Mouse (Mus musculus) embryonic facial prominence, embryonic 11.5 days (tissue): ENCODE results near the gene Elmsan1. TPM values are rescaled to one million over a fixed set of nuclear protein-coding genes. Genes with fewer than 3 reads are reported as not detected.

Experiments
- ATAC-seq: fragments of 200-750 bp; cut with Nextera tagmentation; replicated peaks from 2 replicates; pipeline ENCODE4 v1.8.0; 2017; ENCODE audit warnings: low read depth; ENCODE audit not compliant: insufficient number of reproducible peaks, low FRiP score, low TSS enrichment
- DNase-seq: peaks from one replicate; pipeline ENCODE4 v3.0.0-alpha.2; 2015; ENCODE audit warnings: low spot score
- H3K27ac ChIP-seq: fragments of 300-500 bp; sonication (generic); replicated peaks from 2 replicates; pipeline ENCODE4 v1.5.1; 2014; ENCODE audit warnings: mild to moderate bottlenecking, low read depth, low read length, control low read depth
- H3K27me3 ChIP-seq: fragments of 300-500 bp; sonication (generic); 2 replicates; pipeline ENCODE4 v1.6.1; 2014; ENCODE audit warnings: mild to moderate bottlenecking, low read length, moderate library complexity, mixed read lengths; ENCODE audit not compliant: control insufficient read depth, insufficient read depth
- H3K36me3 ChIP-seq: fragments of 300-500 bp; sonication (generic); replicated peaks from 2 replicates; pipeline ENCODE4 v1.6.1; 2014; ENCODE audit warnings: low read depth, mild to moderate bottlenecking, low read length, moderate library complexity, mixed read lengths; ENCODE audit not compliant: control insufficient read depth, insufficient read depth
- H3K4me1 ChIP-seq: fragments of 300-500 bp; sonication (generic); 2 replicates; pipeline ENCODE4 v1.6.1; 2014; ENCODE audit warnings: low read length, mixed read lengths; ENCODE audit not compliant: control insufficient read depth, insufficient read depth
- H3K4me2 ChIP-seq: fragments of 300-500 bp; sonication (generic); 2 replicates; pipeline ENCODE4 v1.6.1; 2014; ENCODE audit warnings: low read depth, mild to moderate bottlenecking, control low read depth, low read length, moderate library complexity
- H3K4me3 ChIP-seq: fragments of 300-500 bp; sonication (generic); 2 replicates; pipeline ENCODE4 v1.5.1; 2014; ENCODE audit warnings: low read depth, low read length, control low read depth
- H3K9ac ChIP-seq: fragments of 300-500 bp; sonication (generic); replicated peaks from 2 replicates; pipeline ENCODE4 v1.6.1; 2014; ENCODE audit warnings: mild to moderate bottlenecking, control low read depth, low read length
- H3K9me3 ChIP-seq: fragments of 300-500 bp; sonication (generic); replicated peaks from 2 replicates; pipeline ENCODE4 v1.6.1; 2016; ENCODE audit warnings: mild to moderate bottlenecking, low read length, inconsistent platforms, mixed read lengths; ENCODE audit not compliant: control insufficient read depth
- WGBS: fragments of 180-500 bp; shearing (Covaris S2); extraction: QIAGEN DNeasy Blood & Tissue Kit; methylation state at CpG from one replicate; pipeline ENCODE4 v1.1.7; 2014; 5-methylcytosine and 5-hydroxymethylcytosine counted together
- polyA plus RNA-seq: library from polyadenylated mRNA; unstranded; fragments of >200 nt; fragmentation: Nextera tagmentation; extraction: Ambion mirVana; gene quantifications from 2 replicates; pipeline ENCODE4 v1.2.1, GENCODE M21; 2014

Elmsan1 gene
- polyA plus RNA-seq, 1 experiment from 2014 or later, result 3.6 TPM

DNA sequence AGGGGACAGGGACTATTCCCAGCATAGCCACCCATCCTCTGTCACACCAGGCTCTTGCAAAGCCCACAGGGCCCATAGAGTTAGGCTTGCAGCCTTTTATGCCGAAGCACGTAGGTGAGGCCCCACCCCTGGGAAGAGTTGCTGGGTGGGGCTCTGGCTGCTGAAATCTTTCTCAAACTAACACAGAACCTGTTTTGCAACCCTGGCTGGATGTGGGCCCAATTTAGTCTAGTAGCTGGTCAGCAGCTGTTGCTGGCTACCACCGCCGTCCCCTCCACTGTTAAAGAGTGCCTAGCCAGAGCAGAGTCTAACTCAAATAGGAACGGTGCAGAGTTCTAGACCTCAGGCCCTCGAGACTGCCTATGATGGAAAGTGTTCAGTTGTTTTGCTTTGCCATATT, 43.8 kb downstream of the Elmsan1 start:
- no peak for ATAC-seq
- Histone ChIP-seq H3K9ac (no peak overlapping the region), H3K4me2 (no peak overlapping the region; the same call in 1 of the 2 replicates), H3K4me1 (peaks cover 13% of the 10 kb centered on the region), H3K27me3 (no peaks in the 10 kb centered on the region), H3K9me3 (no peaks in the 10 kb centered on the region), H3K36me3 (peaks cover 12% of the 10 kb centered on the region), H3K4me3 (no peak overlapping the region), H3K27ac (no peak overlapping the region; the same call in 1 of the 2 replicates)
- 76% methylated on average over 6 of the region's 6 CpGs for WGBS
- peak; percentile 42 for DNase-seq

DNA sequence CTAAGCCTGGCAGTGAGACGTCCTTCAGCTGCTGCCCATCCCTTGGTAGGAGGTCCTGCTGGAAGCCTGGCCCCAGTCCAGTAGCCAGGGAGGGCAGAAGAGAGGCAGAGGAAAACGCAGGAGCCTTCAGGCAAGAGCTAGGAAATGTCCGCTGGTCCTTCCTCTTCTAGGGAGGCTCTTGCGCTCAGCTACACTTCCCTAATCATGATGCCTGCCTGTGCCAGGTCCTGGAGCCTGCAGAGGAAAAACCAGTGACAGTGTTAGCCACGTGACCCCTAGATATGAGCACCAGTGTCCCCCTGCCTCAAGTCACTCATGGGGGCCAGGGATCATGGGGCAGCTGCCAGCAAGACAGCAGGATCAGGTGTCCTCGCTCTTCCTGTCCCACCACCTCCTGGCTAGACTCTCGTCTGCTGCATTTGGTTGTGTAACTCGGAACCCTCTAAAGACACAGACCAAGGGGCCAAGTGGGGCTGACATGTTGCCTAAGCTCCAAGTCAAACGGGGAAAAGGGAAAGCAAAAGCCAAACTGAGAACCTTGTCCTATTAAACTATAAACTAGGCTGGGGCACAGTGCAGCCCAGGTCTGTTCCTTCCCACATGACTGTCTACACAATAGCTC, 44.4 kb downstream of the Elmsan1 start:
- 69% methylated on average over 9 of the region's 9 CpGs for WGBS
- H3K9ac ChIP-seq, result no peak overlapping the region
- H3K27me3 ChIP-seq, result no peaks in the 10 kb centered on the region
- H3K9me3 ChIP-seq, result no peaks in the 10 kb centered on the region
- H3K27ac ChIP-seq, result no peak overlapping the region
- H3K36me3 ChIP-seq, result peaks cover 12% of the 10 kb centered on the region
- DNase-seq (no peak), ATAC-seq (no peak)
- H3K4me1 ChIP-seq, result peaks cover 13% of the 10 kb centered on the region
- no peak overlapping the region; the same call in 1 of the 2 replicates for H3K4me2 ChIP-seq
- no peak overlapping the region for H3K4me3 ChIP-seq

DNA sequence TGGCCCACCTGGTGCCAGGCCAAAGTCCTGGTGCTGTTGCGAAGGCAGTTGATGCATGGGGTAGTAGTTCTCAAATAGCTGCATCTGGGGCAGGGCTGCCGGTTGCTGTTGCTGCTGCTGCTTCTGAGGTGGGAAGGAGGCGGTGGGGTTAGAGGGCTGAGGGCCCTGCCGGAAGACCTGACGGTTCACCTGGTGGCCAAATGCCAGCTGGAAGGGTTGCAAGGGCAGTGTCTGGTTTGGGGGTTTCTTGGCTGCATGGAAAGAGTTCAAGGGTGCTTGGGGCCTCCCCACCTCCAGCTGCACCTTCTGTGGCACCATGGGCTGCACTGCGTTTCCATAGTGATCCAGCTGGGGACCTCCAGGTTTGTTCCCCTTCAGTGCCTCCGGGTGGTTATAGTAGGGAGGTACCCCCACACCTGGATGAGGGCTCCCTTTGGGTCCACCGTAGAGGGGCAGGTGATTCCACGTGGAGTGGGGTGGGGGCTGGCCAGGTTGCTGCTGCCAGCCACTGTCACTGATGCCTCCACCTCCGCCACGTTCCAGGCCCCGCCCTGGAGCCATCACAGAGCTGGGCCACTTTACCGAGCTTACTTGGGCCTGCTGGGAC, 45.3 kb downstream of the Elmsan1 start:
- Histone ChIP-seq H3K36me3 (peaks cover 12% of the 10 kb centered on the region), H3K9ac (no peak overlapping the region), H3K27me3 (no peaks in the 10 kb centered on the region), H3K4me2 (no peak overlapping the region), H3K9me3 (no peaks in the 10 kb centered on the region), H3K27ac (no peak overlapping the region), H3K4me1 (peaks cover 13% of the 10 kb centered on the region), H3K4me3 (no peak overlapping the region)
- WGBS, result 94% methylated on average over 13 of the region's 13 CpGs
- DNase-seq, result no peak
- no peak for ATAC-seq

DNA sequence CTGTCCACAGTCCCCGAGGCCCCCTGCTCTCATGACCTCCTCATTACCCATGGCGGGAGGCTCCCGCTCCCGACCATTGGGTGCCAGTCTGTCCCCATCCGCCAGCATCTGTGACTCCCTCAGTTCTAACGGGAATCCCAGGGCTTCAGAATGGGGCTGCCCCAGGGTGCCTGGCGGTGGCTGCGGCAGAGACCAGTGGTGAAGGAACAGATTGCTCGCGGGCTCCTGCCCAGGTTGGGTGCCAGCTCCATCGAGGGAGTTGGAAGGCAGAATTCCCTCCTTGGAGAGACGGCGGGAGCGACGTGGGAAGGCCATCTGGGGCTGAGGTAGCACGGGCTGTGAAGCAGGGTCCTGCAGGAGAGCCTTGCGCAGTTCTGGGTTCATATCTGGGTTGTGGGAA, 45.8 kb downstream of the Elmsan1 start:
- H3K27ac ChIP-seq, result no peak overlapping the region
- no peaks in the 10 kb centered on the region for H3K27me3 ChIP-seq
- H3K9ac ChIP-seq, result no peak overlapping the region
- ATAC-seq (no peak), DNase-seq (no peak)
- peaks cover 12% of the 10 kb centered on the region for H3K36me3 ChIP-seq
- peaks cover 13% of the 10 kb centered on the region for H3K4me1 ChIP-seq
- no peaks in the 10 kb centered on the region for H3K9me3 ChIP-seq
- no peak overlapping the region for H3K4me3 ChIP-seq
- no peak overlapping the region for H3K4me2 ChIP-seq
- 90% methylated on average over 17 of the region's 17 CpGs for WGBS

DNA sequence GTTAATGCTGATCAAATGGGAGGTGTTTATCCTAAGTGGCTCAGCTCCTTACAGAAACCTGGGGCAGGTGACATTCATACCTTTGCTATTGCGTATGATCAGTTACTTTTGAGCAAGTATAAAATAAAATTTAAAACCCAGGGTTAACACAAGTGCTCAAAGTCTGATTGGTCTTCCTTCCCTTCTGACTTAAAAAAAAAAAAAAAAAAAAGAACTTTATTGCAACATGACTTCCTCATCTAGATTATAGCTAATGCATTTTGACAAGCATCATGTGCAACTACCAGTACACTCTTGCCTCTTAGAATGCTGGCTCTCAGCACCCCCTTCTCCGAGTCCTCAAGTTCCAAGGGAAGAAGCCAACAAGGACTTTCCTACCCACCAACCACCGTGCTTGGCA, 46.5 kb downstream of the Elmsan1 start:
- no peaks in the 10 kb centered on the region for H3K27me3 ChIP-seq
- H3K9me3 ChIP-seq, result no peaks in the 10 kb centered on the region
- no peak overlapping the region for H3K4me3 ChIP-seq
- H3K4me2 ChIP-seq, result no peak overlapping the region
- peaks cover 12% of the 10 kb centered on the region for H3K36me3 ChIP-seq
- no peak for DNase-seq
- H3K27ac ChIP-seq, result no peak overlapping the region
- WGBS, result 96% methylated on average over 3 of the region's 3 CpGs
- peaks cover 10% of the 10 kb centered on the region; the same call in 1 of the 2 replicates for H3K4me1 ChIP-seq
- ATAC-seq, result no peak
- no peak overlapping the region for H3K9ac ChIP-seq

DNA sequence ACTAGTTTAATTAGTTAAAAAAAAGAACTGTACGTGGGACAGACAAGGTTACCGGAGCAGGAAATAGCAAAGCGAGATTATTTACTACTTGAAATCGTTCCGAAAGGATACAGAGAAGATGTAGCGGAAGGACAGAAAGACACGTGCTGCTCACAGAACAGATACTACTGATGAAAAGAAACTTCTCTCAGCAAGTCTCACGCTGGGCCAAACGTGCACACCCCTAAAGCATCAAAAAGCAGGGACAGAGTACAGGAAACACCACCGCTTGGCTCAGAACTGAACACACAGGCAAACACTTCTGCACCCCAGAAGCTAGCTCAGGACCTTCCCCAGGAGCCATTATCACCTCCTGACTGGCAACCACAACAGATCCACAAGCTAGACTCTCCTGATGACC, 48.1 kb downstream of the Elmsan1 start:
- H3K4me2 ChIP-seq, result no peak overlapping the region
- peaks cover 12% of the 10 kb centered on the region for H3K36me3 ChIP-seq
- no peak for ATAC-seq

DNA sequence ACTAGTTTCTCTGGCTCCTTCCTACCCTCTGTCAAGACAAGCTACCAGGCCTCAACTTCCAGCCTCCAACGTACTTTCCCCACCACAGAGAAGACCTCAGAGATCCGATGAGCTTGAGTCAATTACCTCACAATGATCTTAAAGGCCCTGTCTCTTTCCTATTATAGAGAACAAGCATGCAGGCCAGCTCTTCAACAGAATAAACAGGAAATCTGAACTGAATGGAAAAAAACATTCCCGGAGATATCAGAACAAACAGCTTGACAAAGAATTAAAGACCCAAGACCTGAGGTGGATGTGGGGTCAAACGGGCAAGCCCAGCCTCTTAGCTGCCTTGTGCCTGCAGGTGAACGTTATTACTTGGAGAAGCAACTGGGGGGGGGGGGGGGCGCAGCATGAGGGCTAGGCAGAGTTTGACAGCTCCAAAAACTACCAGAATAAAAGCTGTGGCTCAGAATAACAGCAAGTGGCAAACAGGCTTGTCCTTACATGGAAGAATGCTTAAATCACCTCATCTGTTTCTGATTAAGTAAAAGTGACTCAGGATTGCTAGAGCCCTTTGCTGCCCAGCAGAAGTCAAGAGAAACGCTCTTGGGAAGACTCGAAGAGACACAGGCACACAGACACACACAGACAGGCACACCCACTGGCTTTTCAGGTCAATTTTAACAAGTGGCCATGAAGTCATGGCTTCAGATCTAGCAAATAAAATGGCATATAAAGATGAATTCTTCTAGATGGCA, 52.9 kb downstream of the Elmsan1 start:
- ATAC-seq (no peak), DNase-seq (peak; percentile 78)
- Histone ChIP-seq H3K27ac (no peak overlapping the region), H3K4me3 (no peak overlapping the region), H3K4me2 (no peak overlapping the region), H3K9me3 (no peaks in the 10 kb centered on the region), H3K9ac (no peak overlapping the region), H3K36me3 (no peaks in the 10 kb centered on the region), H3K4me1 (no peaks in the 10 kb centered on the region), H3K27me3 (no peaks in the 10 kb centered on the region)
- 37% methylated on average over 8 of the region's 8 CpGs for WGBS

More for the DNA sequence above, 48.1 kb downstream of the Elmsan1 start:
- no peak overlapping the region for H3K9ac ChIP-seq
- H3K9me3 ChIP-seq, result no peaks in the 10 kb centered on the region
- no peak overlapping the region for H3K4me3 ChIP-seq
- no peak overlapping the region for H3K27ac ChIP-seq
- H3K27me3 ChIP-seq, result no peaks in the 10 kb centered on the region
- 94% methylated on average over 10 of the region's 10 CpGs for WGBS
- DNase-seq, result no peak
- no peaks in the 10 kb centered on the region for H3K4me1 ChIP-seq

DNA sequence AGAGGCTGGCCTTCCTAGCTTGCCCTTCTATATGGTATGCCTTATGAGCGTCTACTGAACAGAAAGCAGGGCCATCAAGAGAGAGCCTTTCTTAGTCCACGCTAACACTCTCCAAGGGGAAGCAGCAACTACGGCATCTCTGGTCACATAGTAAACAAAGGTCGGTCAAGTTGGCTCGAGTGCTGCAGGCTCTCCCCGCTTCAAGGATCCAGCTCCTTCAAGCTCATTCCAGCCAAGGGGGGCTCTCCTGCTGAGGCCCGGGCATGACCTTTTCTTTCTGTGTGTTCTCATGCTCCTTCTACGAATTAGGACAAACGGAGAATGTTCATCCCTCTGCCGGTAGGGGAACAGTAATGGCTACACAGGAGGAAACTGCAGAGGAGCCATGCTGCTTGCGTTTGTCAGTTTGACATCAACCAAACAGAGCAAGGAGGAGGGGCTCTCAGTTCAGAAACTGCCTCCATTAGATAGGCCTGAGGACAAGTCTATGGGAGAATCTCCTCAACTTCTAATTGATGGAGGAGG, 55.0 kb downstream of the Elmsan1 start:
- no peak overlapping the region for H3K4me3 ChIP-seq
- DNase-seq (no peak), ATAC-seq (no peak)
- H3K4me1 ChIP-seq, result no peaks in the 10 kb centered on the region
- H3K4me2 ChIP-seq, result no peak overlapping the region
- H3K9me3 ChIP-seq, result no peaks in the 10 kb centered on the region
- 87% methylated on average over 11 of the region's 11 CpGs for WGBS
- H3K27me3 ChIP-seq, result no peaks in the 10 kb centered on the region
- H3K36me3 ChIP-seq, result peaks cover 5% of the 10 kb centered on the region
- no peak overlapping the region for H3K27ac ChIP-seq
- no peak overlapping the region for H3K9ac ChIP-seq
